Mouse (Mus musculus): Measurements from ENCODE around the gene Pim1. TPM values are rescaled to one million over a fixed set of nuclear protein-coding genes. Genes with fewer than 3 reads are reported as not detected.

The Pim1 gene
- 133 and 195 TPM in 2 replicates for polyA plus RNA-seq (2012; ENCODE audit: low replicate concordance)

DNA sequence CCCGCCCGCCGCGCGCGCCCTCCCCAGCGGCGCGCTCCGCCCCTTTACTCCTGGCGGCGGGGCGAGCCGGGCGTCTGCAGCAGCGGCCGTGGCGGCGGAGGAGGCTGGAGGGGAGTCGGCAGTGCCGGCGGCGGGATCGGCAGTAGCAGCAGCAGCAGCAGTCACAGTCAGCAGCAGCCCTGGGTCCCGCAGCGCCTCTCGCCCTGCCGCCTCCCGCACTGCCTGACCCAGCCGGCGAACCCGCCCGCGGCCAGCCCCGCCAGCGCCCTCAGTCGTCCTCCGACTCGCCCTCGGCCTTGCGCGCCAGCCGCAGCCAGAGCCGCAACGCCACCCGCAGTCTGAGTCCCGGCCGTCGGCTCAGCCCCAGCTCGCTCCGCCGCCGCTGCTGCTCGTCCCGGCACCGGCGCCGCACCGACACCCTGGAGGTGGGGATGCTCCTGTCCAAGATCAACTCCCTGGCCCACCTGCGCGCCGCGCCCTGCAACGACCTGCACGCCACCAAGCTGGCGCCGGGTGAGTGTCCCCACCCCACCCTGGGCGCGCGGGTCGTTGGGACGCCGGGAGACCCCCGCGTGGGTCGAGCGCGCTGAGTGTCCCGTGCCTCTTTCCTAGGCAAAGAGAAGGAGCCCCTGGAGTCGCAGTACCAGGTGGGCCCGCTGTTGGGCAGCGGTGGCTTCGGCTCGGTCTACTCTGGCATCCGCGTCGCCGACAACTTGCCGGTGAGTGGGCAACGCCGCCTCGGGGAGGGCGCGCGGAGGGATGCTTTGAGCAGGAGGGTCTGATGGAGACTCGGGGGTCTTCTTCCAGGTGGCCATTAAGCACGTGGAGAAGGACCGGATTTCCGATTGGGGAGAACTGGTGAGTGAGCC is at the start of gene Pim1:
TSS of gene Pim1 (plus strand) at position 41 of the 869 bp plus-strand sequence.

Other genes with a start within 250 kb of the Pim1 start
- 5.6 and 43.1 TPM in 2 replicates for gene Ppil1, start 226.6 kb upstream of the Pim1 start, polyA plus RNA-seq (2012; ENCODE audit: low replicate concordance)
- gene BC004004, start 222.0 kb upstream of the Pim1 start, polyA plus RNA-seq (2012; ENCODE audit: low replicate concordance), result 4.5 and 24.0 TPM in 2 replicates
- gene Pi16, start 173.1 kb upstream of the Pim1 start, polyA plus RNA-seq (2012; ENCODE audit: low replicate concordance), result 3.5 and 6.1 TPM in 2 replicates
- gene Mtch1, start 142.8 kb upstream of the Pim1 start, polyA plus RNA-seq (2012; ENCODE audit: low replicate concordance), result 102 and 122 TPM in 2 replicates
- 25.8 and 27.3 TPM in 2 replicates for gene Fgd2, start 129.8 kb upstream of the Pim1 start, polyA plus RNA-seq (2012; ENCODE audit: low replicate concordance)
- not detected in 2 replicates for gene Gm17657, start 58.9 kb downstream of the Pim1 start, polyA plus RNA-seq (2012; ENCODE audit: low replicate concordance)
- 27.2 and 33.1 TPM in 2 replicates for gene Tbc1d22b, start 59.0 kb downstream of the Pim1 start, polyA plus RNA-seq (2012; ENCODE audit: low replicate concordance)
- 0.54 TPM in 1 of 2 replicates, not detected in the other for gene Tmem217, start 61.6 kb downstream of the Pim1 start, polyA plus RNA-seq (2012; ENCODE audit: low replicate concordance)
- 18.1 and 22.8 TPM in 2 replicates for gene Rnf8, start 124.0 kb downstream of the Pim1 start, polyA plus RNA-seq (2012; ENCODE audit: low replicate concordance)
- gene Gm28043, start 124.1 kb downstream of the Pim1 start, polyA plus RNA-seq (2012; ENCODE audit: low replicate concordance), result 0.39 and 0.40 TPM in 2 replicates
- gene Cmtr1, start 169.8 kb downstream of the Pim1 start, polyA plus RNA-seq (2012; ENCODE audit: low replicate concordance), result 90.2 and 105 TPM in 2 replicates
- 0.77 and 3.7 TPM in 2 replicates for gene Ccdc167, start 226.3 kb downstream of the Pim1 start, polyA plus RNA-seq (2012; ENCODE audit: low replicate concordance)